ENCODE assay signal across 17 mouse cellular contexts in the genomic region with DNA sequence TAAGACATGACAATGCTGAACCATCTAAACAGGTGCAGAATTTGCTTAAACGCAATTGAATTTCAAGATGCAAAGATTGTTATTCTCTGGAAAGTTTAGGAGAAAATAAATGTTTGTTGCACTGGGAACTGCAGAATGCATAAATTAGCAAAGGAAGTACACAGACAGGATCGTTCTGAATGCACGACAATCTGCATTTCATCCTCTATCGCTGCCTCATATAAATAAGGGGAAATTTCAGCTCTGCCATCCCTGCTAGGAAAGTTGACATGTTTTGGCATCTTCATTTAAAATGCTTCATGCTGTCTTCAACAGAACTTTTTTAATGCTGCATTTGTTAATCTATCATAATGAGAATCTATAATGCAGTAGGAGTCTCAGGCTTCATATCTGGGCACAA.
"Had no signal": no experiment of that assay in that cellular context is flagged by ENCODE, and none has a peak within 500 bp of the region (broad histone marks: within the 10 kb centered on the region; RNA-seq: fewer than 3 reads in every experiment).

No protein-coding gene starts in this region.

- H3K4me3 ChIP-seq: lung, embryonic 15.5 days; megakaryocyte, embryonic 14.5 days; midbrain, embryonic 13.5 days; midbrain, embryonic 15.5 days; neural tube, embryonic 12.5 days; stomach, embryonic 15.5 days had no signal

- H3K9me3 ChIP-seq: lung, embryonic 15.5 days; midbrain, embryonic 13.5 days; midbrain, embryonic 15.5 days; neural tube, embryonic 12.5 days; stomach, embryonic 15.5 days had no signal

- DNase-seq: lung, adult 2 months; lung, postnatal 14 days; lung, postnatal 36 days; right cerebral cortex, postnatal 14 days; thymus, adult 2 months; thymus, postnatal 25 days; thymus, postnatal 4 days had no signal

- H3K36me3 ChIP-seq: lung, embryonic 15.5 days; midbrain, embryonic 13.5 days; midbrain, embryonic 15.5 days; neural tube, embryonic 12.5 days; stomach, embryonic 15.5 days had no signal

- H3K9ac ChIP-seq: lung, embryonic 15.5 days; midbrain, embryonic 13.5 days; midbrain, embryonic 15.5 days; neural tube, embryonic 12.5 days; stomach, embryonic 15.5 days had no signal

- H3K27me3 ChIP-seq: lung, embryonic 15.5 days; megakaryocyte, embryonic 14.5 days; midbrain, embryonic 13.5 days; midbrain, embryonic 15.5 days; neural tube, embryonic 12.5 days; stomach, embryonic 15.5 days had no signal

- ATAC-seq: lung, postnatal 0 days; midbrain, embryonic 13.5 days; midbrain, embryonic 15.5 days had no signal

- H3K4me2 ChIP-seq: lung, embryonic 15.5 days; midbrain, embryonic 11.5 days; midbrain, embryonic 13.5 days; midbrain, embryonic 15.5 days; neural tube, embryonic 12.5 days; stomach, embryonic 15.5 days had no signal

- H3K27ac ChIP-seq: lung, embryonic 15.5 days; macrophage; midbrain, embryonic 13.5 days; midbrain, embryonic 15.5 days; neural tube, embryonic 12.5 days; stomach, embryonic 15.5 days; stomach, postnatal 0 days had no signal

- H3K4me1 ChIP-seq: lung, embryonic 15.5 days; megakaryocyte, embryonic 14.5 days; midbrain, embryonic 15.5 days; neural tube, embryonic 12.5 days; stomach, embryonic 15.5 days had no signal
